Mouse (Mus musculus): ENCODE data around the gene Gm19668.
"Not testable (repeated sequence)": the region's sequence is repeated elsewhere in the genome, so short reads cannot be mapped to it uniquely, and the experiment has no call there.

Gm19668 gene

DNA sequence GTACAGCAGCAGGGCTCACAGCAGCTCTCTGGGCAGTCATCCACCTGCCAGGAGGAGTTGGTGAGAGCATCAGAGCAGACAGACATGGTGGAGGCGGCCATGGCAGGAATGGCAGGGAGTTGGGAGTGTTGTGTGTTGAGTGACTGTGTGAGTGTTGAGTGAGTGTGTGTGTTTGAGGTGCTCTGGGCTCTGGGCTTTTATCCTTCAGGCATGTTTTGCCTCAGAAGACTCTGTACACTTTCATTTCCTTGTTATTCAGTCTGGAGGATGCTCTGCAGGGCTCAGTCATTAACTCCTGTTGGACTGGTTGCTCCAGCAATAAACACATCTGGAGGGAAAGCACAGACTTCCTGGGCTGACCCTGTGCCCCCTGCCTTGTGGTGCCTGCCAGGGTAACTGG lies 39.4 kb downstream of the Gm19668 start, which contains the start of gene Gm3233:
TSS of gene Gm3233 (minus strand) at position 101 of the 400 bp plus-strand sequence.
- DNase-seq, result not testable (repeated sequence)

GRCm38 (mm10) chr10:77753448-77753847 lies 45.5 kb downstream of the Gm19668 start:
- DNase-seq, result no peak

GRCm38 (mm10) chr10:77752312-77752711 lies 46.6 kb downstream of the Gm19668 start:
- not testable (repeated sequence) for DNase-seq

GRCm38 (mm10) chr10:77751254-77751653 lies 47.7 kb downstream of the Gm19668 start, which contains the start of gene Gm9736:
Gm9736 (minus strand) TSS chr10:77751354.
- DNase-seq, result not testable (repeated sequence)

- DNase-seq, result not testable (repeated sequence)
These were observed 48.2 kb downstream of the Gm19668 start for GRCm38 (mm10) chr10:77750686-77751085.

Measured in cerebellum, adult 8-10 months (tissue).